Mouse (Mus musculus) stomach, embryonic 15.5 days (tissue): ENCODE measurements around the gene Gabarapl2. TPM values are rescaled to one million over a fixed set of nuclear protein-coding genes. Genes with fewer than 3 reads are reported as not detected.

Experiments
- ATAC-seq: fragments of 200-750 bp; cut with Nextera tagmentation; 2 replicates; pipeline ENCODE4 v1.8.0; 2017; ENCODE audit warnings: low read depth, moderate number of reproducible peaks, moderate TSS enrichment; ENCODE audit not compliant: insufficient read depth, low FRiP score
- H3K27ac ChIP-seq: fragments of 300-500 bp; sonication (generic); 2 replicates; pipeline ENCODE4 v1.5.1; 2015; ENCODE audit warnings: mild to moderate bottlenecking, inconsistent platforms
- H3K27me3 ChIP-seq: fragments of 300-500 bp; sonication (generic); replicated peaks from 2 replicates; pipeline ENCODE4 v1.6.1; 2015; ENCODE audit warnings: inconsistent platforms
- H3K36me3 ChIP-seq: fragments of 300-500 bp; sonication (generic); 2 replicates; pipeline ENCODE4 v1.6.1; 2015; ENCODE audit warnings: inconsistent platforms
- H3K4me1 ChIP-seq: fragments of 300-500 bp; sonication (generic); 2 replicates; pipeline ENCODE4 v1.6.1; 2015; ENCODE audit warnings: inconsistent platforms
- H3K4me2 ChIP-seq: fragments of 300-500 bp; sonication (generic); 2 replicates; pipeline ENCODE4 v1.6.1; 2015; ENCODE audit warnings: mild to moderate bottlenecking, inconsistent platforms
- H3K4me3 ChIP-seq: fragments of 300-500 bp; sonication (generic); replicated peaks from 2 replicates; pipeline ENCODE4 v1.5.1; 2015; ENCODE audit warnings: inconsistent platforms
- H3K9ac ChIP-seq: fragments of 300-500 bp; sonication (generic); 2 replicates; pipeline ENCODE4 v1.6.1; 2015; ENCODE audit warnings: inconsistent platforms
- H3K9me3 ChIP-seq: fragments of 300-500 bp; sonication (generic); 2 replicates; pipeline ENCODE4 v1.6.1; 2016; ENCODE audit warnings: inconsistent platforms
- WGBS: fragments of 180-500 bp; shearing (Covaris S2); methylation state at CpG from one replicate; pipeline ENCODE4 v1.1.7; 2015; 5-methylcytosine and 5-hydroxymethylcytosine counted together
- polyA plus RNA-seq: library from polyadenylated mRNA; unstranded; fragments of >200 nt; fragmentation: Nextera tagmentation; extraction: Ambion mirVana; gene quantifications from 2 replicates; pipeline ENCODE4 v1.2.1, GENCODE M21; 2015

Gabarapl2 gene
- polyA plus RNA-seq, 1 experiment from 2014 or later = 205 TPM

GRCm38 (mm10) chr8:111961330-111961729, 20.8 kb downstream of the Gabarapl2 start:
- ATAC-seq = no peak
- WGBS = 71% methylated on average over 3 of the region's 3 CpGs
- peaks cover 7% of the 10 kb centered on the region; the same call in 1 of the 2 replicates for H3K36me3 ChIP-seq

GRCm38 (mm10) chr8:111962589-111962988, 22.1 kb downstream of the Gabarapl2 start:
- Histone ChIP-seq H3K27ac (no peak overlapping the region), H3K36me3 (no peaks in the 10 kb centered on the region), H3K4me1 (no peaks in the 10 kb centered on the region), H3K9me3 (no peaks in the 10 kb centered on the region), H3K9ac (no peak overlapping the region), H3K4me3 (no peak overlapping the region), H3K4me2 (no peak overlapping the region), H3K27me3 (no peaks in the 10 kb centered on the region)
- 78% methylated on average over 1 of the region's 1 CpGs for WGBS
- ATAC-seq = no peak

More at GRCm38 (mm10) chr8:111961330-111961729, 20.8 kb downstream of the Gabarapl2 start:
- no peaks in the 10 kb centered on the region for H3K9me3 ChIP-seq
- H3K27me3 ChIP-seq = no peaks in the 10 kb centered on the region
- no peak overlapping the region for H3K4me3 ChIP-seq
- no peak overlapping the region for H3K4me2 ChIP-seq
- no peaks in the 10 kb centered on the region for H3K4me1 ChIP-seq
- H3K9ac ChIP-seq = no peak overlapping the region
- no peak overlapping the region for H3K27ac ChIP-seq

- no peak overlapping the region for H3K9ac ChIP-seq
These were observed 22.6 kb downstream of the Gabarapl2 start for GRCm38 (mm10) chr8:111963091-111963490.

GRCm38 (mm10) chr8:111963546-111963945, 23.0 kb downstream of the Gabarapl2 start:
- WGBS = 88% methylated on average over 4 of the region's 4 CpGs
- H3K27ac ChIP-seq = no peak overlapping the region
- no peak overlapping the region for H3K4me3 ChIP-seq
- H3K9me3 ChIP-seq = no peaks in the 10 kb centered on the region
- 0 out of 2 replicates have a peak, but pooled peaks cover 4% of the 10 kb centered on the region for H3K36me3 ChIP-seq
- no peaks in the 10 kb centered on the region for H3K4me1 ChIP-seq
- no peak overlapping the region for H3K4me2 ChIP-seq
- no peaks in the 10 kb centered on the region for H3K27me3 ChIP-seq
- H3K9ac ChIP-seq = no peak overlapping the region
- ATAC-seq = no peak

More at GRCm38 (mm10) chr8:111963091-111963490, 22.6 kb downstream of the Gabarapl2 start:
- no peaks in the 10 kb centered on the region for H3K27me3 ChIP-seq
- H3K4me1 ChIP-seq = no peaks in the 10 kb centered on the region
- no peak overlapping the region for H3K4me2 ChIP-seq
- no peaks in the 10 kb centered on the region for H3K9me3 ChIP-seq
- no peak overlapping the region for H3K4me3 ChIP-seq
- H3K36me3 ChIP-seq = 0 out of 2 replicates have a peak, but pooled peaks cover 4% of the 10 kb centered on the region
- ATAC-seq = no peak
- 77% methylated on average over 10 of the region's 10 CpGs for WGBS
- no peak overlapping the region for H3K27ac ChIP-seq

DNA sequence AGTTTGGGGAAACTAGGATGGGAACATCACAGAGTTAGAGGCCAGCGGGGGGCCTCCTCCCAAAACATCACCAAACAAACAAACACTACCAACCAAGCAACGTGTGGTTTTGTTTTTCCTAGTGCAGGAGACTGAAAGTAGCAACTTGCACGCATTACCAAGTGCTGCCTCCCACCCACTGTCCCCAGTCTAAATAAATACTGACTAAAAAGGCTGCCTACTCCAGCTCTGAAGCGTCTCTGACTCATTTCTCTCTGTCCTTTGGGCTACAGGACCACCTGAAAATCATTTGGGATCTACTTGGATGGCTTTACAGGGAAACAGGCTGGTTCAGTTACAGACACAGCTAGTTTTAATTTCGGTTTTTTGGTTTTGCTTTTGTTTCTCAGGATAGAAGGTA, 23.8 kb downstream of the Gabarapl2 start:
- 55% methylated on average over 5 of the region's 5 CpGs for WGBS
- no peak overlapping the region for H3K4me3 ChIP-seq
- H3K4me1 ChIP-seq = no peaks in the 10 kb centered on the region
- H3K27me3 ChIP-seq = no peaks in the 10 kb centered on the region
- H3K4me2 ChIP-seq = no peak overlapping the region
- no peak for ATAC-seq
- H3K36me3 ChIP-seq = 0 out of 2 replicates have a peak, but pooled peaks cover 4% of the 10 kb centered on the region
- no peaks in the 10 kb centered on the region for H3K9me3 ChIP-seq
- no peak overlapping the region for H3K27ac ChIP-seq
- no peak overlapping the region for H3K9ac ChIP-seq

DNA sequence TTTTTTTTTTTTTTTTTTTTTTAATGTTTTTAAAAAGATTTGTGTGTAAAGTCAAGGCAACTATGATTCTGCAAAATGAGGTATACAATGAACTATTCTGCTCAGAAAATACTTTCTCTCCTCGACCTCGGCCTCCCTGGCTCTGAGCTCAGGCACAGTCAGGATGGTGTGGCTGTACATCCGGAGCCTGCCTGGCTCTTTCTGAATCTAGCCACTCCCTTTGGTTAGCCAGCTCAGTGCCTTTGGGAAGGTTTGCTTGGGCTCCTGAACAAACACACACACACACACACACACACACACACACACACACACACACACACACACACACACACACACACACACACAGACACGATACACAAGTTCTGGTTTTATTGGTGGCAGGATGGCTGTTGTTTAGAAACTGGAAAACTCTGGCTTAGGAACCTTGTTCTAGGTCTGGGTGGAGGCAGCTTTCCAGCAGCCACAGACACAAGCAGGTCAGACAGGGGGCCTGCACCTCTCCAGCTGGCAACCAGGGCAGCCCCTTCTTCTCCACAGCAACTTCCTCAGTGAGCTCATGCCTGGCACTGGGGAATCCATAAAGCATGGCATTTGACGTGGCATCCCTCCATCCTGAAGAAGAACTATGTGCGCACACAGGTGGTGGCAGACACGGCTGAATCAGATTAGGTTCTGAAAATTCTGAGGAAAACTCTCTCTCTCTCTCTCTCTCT, 24.5 kb downstream of the Gabarapl2 start:
- ATAC-seq = no peak
- H3K4me1 ChIP-seq = no peaks in the 10 kb centered on the region
- no peak overlapping the region for H3K4me2 ChIP-seq
- 61% methylated on average over 7 of the region's 7 CpGs for WGBS
- H3K9ac ChIP-seq = no peak overlapping the region
- H3K9me3 ChIP-seq = no peaks in the 10 kb centered on the region
- no peak overlapping the region for H3K27ac ChIP-seq
- H3K4me3 ChIP-seq = no peak overlapping the region
- no peaks in the 10 kb centered on the region for H3K27me3 ChIP-seq
- H3K36me3 ChIP-seq = 0 out of 2 replicates have a peak, but pooled peaks cover 4% of the 10 kb centered on the region

- Histone ChIP-seq H3K27ac (no peak overlapping the region), H3K9me3 (no peaks in the 10 kb centered on the region), H3K4me2 (no peak overlapping the region), H3K4me1 (no peaks in the 10 kb centered on the region), H3K27me3 (no peaks in the 10 kb centered on the region), H3K36me3 (0 out of 2 replicates have a peak, but pooled peaks cover 7% of the 10 kb centered on the region), H3K4me3 (no peak overlapping the region), H3K9ac (no peak overlapping the region)
- WGBS = 80% methylated on average over 5 of the region's 5 CpGs
- ATAC-seq = no peak
These were observed 26.9 kb downstream of the Gabarapl2 start for GRCm38 (mm10) chr8:111967246-111967870.

DNA sequence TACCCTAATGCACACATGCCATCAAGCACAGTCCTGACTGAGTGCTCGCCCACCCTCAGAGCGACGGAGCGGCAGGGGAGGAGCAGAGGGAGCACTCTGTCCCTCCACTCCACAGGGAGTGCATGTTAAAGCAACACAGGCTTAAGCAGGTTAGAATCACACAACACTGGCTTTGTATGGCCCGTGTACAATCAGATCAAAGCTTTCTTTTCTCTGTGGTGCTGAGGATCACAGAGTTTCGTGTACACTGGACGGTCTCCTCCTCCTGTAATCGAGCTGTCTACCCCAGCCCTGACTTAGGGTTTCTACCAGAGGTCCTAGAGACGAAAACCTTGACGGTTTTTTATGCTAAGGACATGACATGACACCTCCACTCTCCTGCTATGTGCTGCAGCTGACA, 28.0 kb downstream of the Gabarapl2 start:
- Histone ChIP-seq H3K4me2 (no peak overlapping the region), H3K4me3 (no peak overlapping the region), H3K27ac (no peak overlapping the region), H3K9ac (no peak overlapping the region), H3K4me1 (no peaks in the 10 kb centered on the region), H3K9me3 (no peaks in the 10 kb centered on the region), H3K27me3 (no peaks in the 10 kb centered on the region), H3K36me3 (0 out of 2 replicates have a peak, but pooled peaks cover 7% of the 10 kb centered on the region)
- WGBS = 89% methylated on average over 10 of the region's 10 CpGs
- ATAC-seq = no peak

GRCm38 (mm10) chr8:111968991-111969390, 28.5 kb downstream of the Gabarapl2 start:
- Histone ChIP-seq H3K9me3 (no peaks in the 10 kb centered on the region), H3K4me3 (no peak overlapping the region), H3K9ac (no peak overlapping the region), H3K27me3 (no peaks in the 10 kb centered on the region), H3K36me3 (0 out of 2 replicates have a peak, but pooled peaks cover 7% of the 10 kb centered on the region), H3K4me2 (no peak overlapping the region), H3K4me1 (no peaks in the 10 kb centered on the region), H3K27ac (no peak overlapping the region)
- ATAC-seq = no peak
- 48% methylated on average over 5 of the region's 5 CpGs for WGBS

DNA sequence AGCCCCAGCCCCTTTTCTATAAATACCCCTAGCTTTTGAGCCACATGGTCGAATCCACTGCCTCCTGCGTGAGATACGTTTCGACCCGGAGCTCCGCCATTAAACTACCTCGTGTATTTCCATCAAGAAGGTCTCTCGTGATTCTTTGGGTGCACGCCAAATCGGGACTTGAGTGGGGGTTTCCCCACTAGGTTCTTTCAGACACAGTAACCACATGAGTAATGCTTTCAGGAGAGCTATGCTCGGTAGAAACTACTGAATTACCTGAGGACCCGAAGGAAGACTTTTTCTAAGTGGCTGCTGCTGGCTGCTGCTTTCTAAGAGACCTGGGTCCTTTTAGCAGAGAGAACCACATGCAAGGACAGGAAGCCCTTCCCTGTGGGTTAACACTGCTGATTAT, 33.6 kb downstream of the Gabarapl2 start:
- no peak overlapping the region for H3K4me3 ChIP-seq
- no peaks in the 10 kb centered on the region for H3K9me3 ChIP-seq
- ATAC-seq = no peak
- no peaks in the 10 kb centered on the region for H3K27me3 ChIP-seq
- H3K4me1 ChIP-seq = no peaks in the 10 kb centered on the region
- peaks cover 9% of the 10 kb centered on the region for H3K36me3 ChIP-seq
- 96% methylated on average over 12 of the region's 12 CpGs for WGBS
- no peak overlapping the region for H3K27ac ChIP-seq
- no peak overlapping the region for H3K4me2 ChIP-seq
- no peak overlapping the region for H3K9ac ChIP-seq

DNA sequence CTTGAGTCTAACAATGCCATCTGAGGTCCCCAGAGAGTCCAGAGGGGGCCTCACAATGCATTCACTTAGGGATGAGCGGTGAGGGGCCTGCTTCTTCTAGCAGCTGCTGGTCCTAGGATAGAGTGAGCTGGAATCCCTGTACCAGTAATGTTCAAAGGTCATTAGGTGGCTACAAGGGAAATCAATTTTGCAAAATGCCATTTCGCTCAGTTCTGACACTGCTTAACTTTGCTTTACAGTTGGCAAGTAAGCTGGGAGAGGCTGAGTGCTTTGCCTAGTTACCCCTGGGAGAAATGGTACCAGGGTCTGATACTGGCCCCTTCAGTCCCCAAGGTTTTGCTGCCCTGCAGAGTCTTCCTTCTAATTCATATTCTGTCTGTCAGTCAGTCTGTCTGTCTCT, 35.2 kb downstream of the Gabarapl2 start:
- no peak overlapping the region for H3K9ac ChIP-seq
- no peak overlapping the region for H3K4me3 ChIP-seq
- no peak overlapping the region for H3K4me2 ChIP-seq
- no peak for ATAC-seq
- H3K27me3 ChIP-seq = no peaks in the 10 kb centered on the region
- no peak overlapping the region for H3K27ac ChIP-seq
- no peaks in the 10 kb centered on the region for H3K9me3 ChIP-seq
- H3K36me3 ChIP-seq = peaks cover 9% of the 10 kb centered on the region
- 88% methylated on average over 2 of the region's 2 CpGs for WGBS
- no peaks in the 10 kb centered on the region for H3K4me1 ChIP-seq

DNA sequence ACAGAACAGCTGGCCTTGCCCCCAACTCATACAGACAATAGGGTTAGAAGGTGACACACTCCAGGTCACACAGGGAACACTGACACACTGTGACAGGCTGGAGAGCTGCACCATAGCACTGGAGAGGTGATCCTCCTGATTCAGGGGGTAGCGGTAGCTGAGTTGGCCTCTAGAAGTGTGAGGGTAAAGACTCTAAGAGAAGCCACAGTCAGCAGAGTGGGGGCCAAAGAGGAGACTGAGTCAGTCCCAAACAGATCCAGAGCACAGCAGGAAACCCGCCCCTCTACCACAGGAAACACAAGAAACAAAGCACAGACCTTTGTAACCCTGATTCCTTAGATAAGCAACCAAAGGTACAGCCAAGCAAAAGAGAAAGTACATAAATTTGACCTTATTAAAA, 35.8 kb downstream of the Gabarapl2 start:
- 84% methylated on average over 2 of the region's 2 CpGs for WGBS
- ATAC-seq = no peak
- Histone ChIP-seq H3K9ac (no peak overlapping the region), H3K27me3 (no peaks in the 10 kb centered on the region), H3K36me3 (peaks cover 6% of the 10 kb centered on the region), H3K4me1 (no peaks in the 10 kb centered on the region), H3K9me3 (no peaks in the 10 kb centered on the region), H3K27ac (no peak overlapping the region), H3K4me3 (no peak overlapping the region), H3K4me2 (no peak overlapping the region)
